Mouse (Mus musculus) stomach, embryonic 14.5 days (tissue): Measurements from ENCODE around the gene Rpl10. TPM values are rescaled to one million over a fixed set of nuclear protein-coding genes. Genes with fewer than 3 reads are reported as not detected.

Source experiments
- ATAC-seq: fragments of 200-750 bp; cut with Nextera tagmentation; 2 replicates; pipeline ENCODE4 v1.8.0; 2017; ENCODE audit warnings: low read depth, moderate TSS enrichment; ENCODE audit not compliant: insufficient number of reproducible peaks, insufficient read depth, low FRiP score
- H3K27ac ChIP-seq: fragments of 300-500 bp; sonication (generic); 2 replicates; pipeline ENCODE4 v1.5.1; 2014; ENCODE audit warnings: mild to moderate bottlenecking, low read length, moderate library complexity, mixed read lengths
- H3K27me3 ChIP-seq: fragments of 300-500 bp; sonication (generic); 2 replicates; pipeline ENCODE4 v1.6.1; 2014; ENCODE audit warnings: low read length, control low read depth, mixed read lengths; ENCODE audit not compliant: control insufficient read depth, insufficient read depth
- H3K36me3 ChIP-seq: fragments of 300-500 bp; sonication (generic); 2 replicates; pipeline ENCODE4 v1.6.1; 2014; ENCODE audit warnings: mild to moderate bottlenecking, control low read depth, low read length, moderate library complexity, mixed read lengths; ENCODE audit not compliant: control insufficient read depth, insufficient read depth
- H3K4me1 ChIP-seq: fragments of 300-500 bp; sonication (generic); 2 replicates; pipeline ENCODE4 v1.6.1; 2014; ENCODE audit warnings: low read length, control low read depth, mixed read lengths; ENCODE audit not compliant: control insufficient read depth, insufficient read depth
- H3K4me2 ChIP-seq: fragments of 300-500 bp; sonication (generic); replicated peaks from 2 replicates; pipeline ENCODE4 v1.6.1; 2014; ENCODE audit warnings: low read depth, low read length, control low read depth
- H3K4me3 ChIP-seq: fragments of 300-500 bp; sonication (generic); 2 replicates; pipeline ENCODE4 v1.5.1; 2014; ENCODE audit warnings: low read depth, low read length, control low read depth
- H3K9ac ChIP-seq: fragments of 300-500 bp; sonication (generic); replicated peaks from 2 replicates; pipeline ENCODE4 v1.6.1; 2014; ENCODE audit warnings: low read depth, mild to moderate bottlenecking, control low read depth, low read length, moderate library complexity, mixed read lengths
- H3K9me3 ChIP-seq: fragments of 300-500 bp; sonication (generic); 2 replicates; pipeline ENCODE4 v1.6.1; 2016; ENCODE audit warnings: low read depth, low read length, control low read depth; ENCODE audit not compliant: control insufficient read depth
- WGBS: fragments of 180-500 bp; shearing (Covaris S2); extraction: QIAGEN DNeasy Blood & Tissue Kit; methylation state at CpG from one replicate; pipeline ENCODE4 v1.1.7; 2014; 5-methylcytosine and 5-hydroxymethylcytosine counted together
- polyA plus RNA-seq: library from polyadenylated mRNA; unstranded; fragments of >200 nt; fragmentation: Nextera tagmentation; extraction: Ambion mirVana; gene quantifications from 2 replicates; pipeline ENCODE4 v1.2.1, GENCODE M21; 2014

The Rpl10 gene
- polyA plus RNA-seq, 1 experiment from 2014 or later: 924 TPM

GRCm38 (mm10) chrX:74245687-74246086 is 24.9 kb upstream of the Rpl10 start:
- peak overlapping the region; percentile 52 for H3K4me3 ChIP-seq
- peak overlapping the region; percentile 65 for H3K9ac ChIP-seq
- no peaks in the 10 kb centered on the region for H3K27me3 ChIP-seq
- no peaks in the 10 kb centered on the region for H3K4me1 ChIP-seq
- 0 out of 2 replicates have a peak, but pooled peaks have one; percentile 47 for ATAC-seq
- no peaks in the 10 kb centered on the region for H3K9me3 ChIP-seq
- H3K4me2 ChIP-seq: peak overlapping the region; percentile 60
- 23% methylated on average over 21 of the region's 21 CpGs for WGBS
- peaks cover 28% of the 10 kb centered on the region for H3K36me3 ChIP-seq
- peak overlapping the region; percentile 90 for H3K27ac ChIP-seq

GRCm38 (mm10) chrX:74246213-74246681 is 24.4 kb upstream of the Rpl10 start:
- ATAC-seq: peak; percentile 88
- Histone ChIP-seq H3K27ac (peak overlapping the region; percentile 90), H3K4me3 (peak overlapping the region; percentile 52), H3K4me1 (no peaks in the 10 kb centered on the region), H3K27me3 (no peaks in the 10 kb centered on the region), H3K4me2 (peak overlapping the region; percentile 60; the same call in 1 of the 2 replicates), H3K9me3 (no peaks in the 10 kb centered on the region), H3K36me3 (peaks cover 23% of the 10 kb centered on the region), H3K9ac (peak overlapping the region; percentile 65)
- WGBS: 21% methylated on average over 38 of the region's 38 CpGs

GRCm38 (mm10) chrX:74246693-74247092 is 23.9 kb upstream of the Rpl10 start:
- peak; percentile 7; the same call in 1 of the 2 replicates for ATAC-seq
- Histone ChIP-seq H3K4me3 (peak overlapping the region; percentile 52), H3K9ac (0 out of 2 replicates have a peak overlapping the region, but pooled peaks have one; percentile 36), H3K4me1 (no peaks in the 10 kb centered on the region), H3K4me2 (peak overlapping the region; percentile 41), H3K9me3 (no peaks in the 10 kb centered on the region), H3K27me3 (no peaks in the 10 kb centered on the region), H3K36me3 (peaks cover 18% of the 10 kb centered on the region), H3K27ac (peak overlapping the region; percentile 90)
- 21% methylated on average over 15 of the region's 15 CpGs for WGBS

GRCm38 (mm10) chrX:74248651-74249050 is 22.0 kb upstream of the Rpl10 start:
- peak overlapping the region; percentile 84 for H3K27ac ChIP-seq
- H3K9me3 ChIP-seq: no peaks in the 10 kb centered on the region
- H3K36me3 ChIP-seq: no peaks in the 10 kb centered on the region; the same call in 1 of the 2 replicates
- H3K9ac ChIP-seq: 0 out of 2 replicates have a peak overlapping the region, but pooled peaks have one; percentile 29
- H3K4me2 ChIP-seq: peak overlapping the region; percentile 43
- peak overlapping the region; percentile 31 for H3K4me3 ChIP-seq
- WGBS: 16% methylated on average over 3 of the region's 3 CpGs
- ATAC-seq: peak; percentile 23; the same call in 1 of the 2 replicates
- H3K27me3 ChIP-seq: no peaks in the 10 kb centered on the region
- no peaks in the 10 kb centered on the region for H3K4me1 ChIP-seq

GRCm38 (mm10) chrX:74249615-74250014 is 21.0 kb upstream of the Rpl10 start, which contains the start of gene Flna:
Flna (minus strand) TSS chrX:74249820.
- no peaks in the 10 kb centered on the region for H3K4me1 ChIP-seq
- H3K9ac ChIP-seq: peak within 1 kb of the TSS; percentile 29
- no peaks in the 10 kb centered on the region for H3K9me3 ChIP-seq
- peak within 1 kb of the TSS; percentile 84 for H3K27ac ChIP-seq
- WGBS: 22% methylated on average over 38 of the region's 38 CpGs
- H3K4me2 ChIP-seq: peak within 1 kb of the TSS; percentile 43
- peak within 1 kb of the TSS; percentile 31 for H3K4me3 ChIP-seq
- no peak for ATAC-seq
- no peaks in the 10 kb centered on the region for H3K36me3 ChIP-seq
- H3K27me3 ChIP-seq: no peaks in the 10 kb centered on the region

GRCm38 (mm10) chrX:74254153-74254887 is 16.3 kb upstream of the Rpl10 start, which contains the start of gene Emd:
Emd (plus strand) TSS chrX:74254687.
- H3K4me2 ChIP-seq: peak within 1 kb of the TSS; percentile 55
- peak within 1 kb of the TSS; percentile 88 for H3K27ac ChIP-seq
- peak within 1 kb of the TSS; percentile 52 for H3K4me3 ChIP-seq
- no peaks in the 10 kb centered on the region for H3K4me1 ChIP-seq
- no peaks in the 10 kb centered on the region for H3K27me3 ChIP-seq
- peaks cover 3% of the 10 kb centered on the region for H3K36me3 ChIP-seq
- WGBS: 24% methylated on average over 39 of the region's 39 CpGs
- H3K9ac ChIP-seq: peak within 1 kb of the TSS; percentile 63
- no peaks in the 10 kb centered on the region for H3K9me3 ChIP-seq
- peak; percentile 95 for ATAC-seq

GRCm38 (mm10) chrX:74254888-74255565 is 15.6 kb upstream of the Rpl10 start:
- Histone ChIP-seq H3K4me3 (peak overlapping the region; percentile 52), H3K4me1 (no peaks in the 10 kb centered on the region), H3K9ac (peak overlapping the region; percentile 63), H3K4me2 (peak overlapping the region; percentile 55), H3K36me3 (peaks cover 3% of the 10 kb centered on the region), H3K27ac (peak overlapping the region; percentile 88), H3K27me3 (no peaks in the 10 kb centered on the region), H3K9me3 (no peaks in the 10 kb centered on the region)
- ATAC-seq: peak; percentile 43; the same call in 1 of the 2 replicates
- WGBS: 26% methylated on average over 30 of the region's 31 CpGs

GRCm38 (mm10) chrX:74257746-74258145 is 12.9 kb upstream of the Rpl10 start:
- Histone ChIP-seq H3K36me3 (peaks cover 3% of the 10 kb centered on the region), H3K4me1 (no peaks in the 10 kb centered on the region), H3K4me2 (no peak overlapping the region), H3K4me3 (no peak overlapping the region), H3K9me3 (no peaks in the 10 kb centered on the region), H3K27me3 (no peaks in the 10 kb centered on the region), H3K9ac (no peak overlapping the region), H3K27ac (no peak overlapping the region)
- 93% methylated on average over 3 of the region's 3 CpGs for WGBS
- no peak for ATAC-seq
